Mouse (Mus musculus): ENCODE measurements around the gene Huwe1. TPM values are rescaled to one million over a fixed set of nuclear protein-coding genes. Genes with fewer than 3 reads are reported as not detected.

Gene Huwe1
- total and polyA plus RNA-seq, 3 experiments: 45.5 to 152 (median 151) TPM

DNA sequence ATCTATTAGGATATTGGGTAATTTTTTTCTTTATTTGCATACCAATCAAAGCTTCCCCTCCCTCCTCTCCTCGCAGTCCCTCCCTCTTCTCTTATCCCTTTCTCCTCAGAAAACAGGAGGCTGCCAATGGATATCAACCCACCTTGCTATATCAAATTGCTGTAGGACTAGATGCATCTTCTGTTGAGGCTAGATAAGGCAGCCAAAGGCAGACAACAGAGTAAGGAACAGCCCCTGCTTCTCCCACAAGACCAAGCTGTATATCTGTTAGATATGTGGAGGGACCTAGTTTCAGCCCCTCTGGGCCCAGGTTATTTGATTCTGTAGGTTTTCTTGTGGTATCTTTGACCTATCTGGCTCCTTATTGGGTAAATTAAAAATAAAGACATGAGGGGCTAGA is 110.1 kb downstream of the Huwe1 start:
- 86% methylated on average over 1 of the region's 1 CpGs for WGBS
- no peak for DNase-seq
- Histone ChIP-seq H3K27ac (no peak overlapping the region), H3K79me2 (replicated peaks; ENCODE audit: control insufficient read depth, insufficient read depth, low read length) (no peaks in the 10 kb centered on the region), H3K4me1 (ENCODE audit: control insufficient read depth, insufficient read depth, low read length) (no peaks in the 10 kb centered on the region), H3K36me3 (ENCODE audit: control insufficient read depth, insufficient read depth, low read length) (no peaks in the 10 kb centered on the region), H3K9ac (ENCODE audit: low read depth, low read length) (no peak overlapping the region), H3K4me3 (no peak overlapping the region), H3K27me3 (ENCODE audit: control insufficient read depth, insufficient read depth, low read length) (no peaks in the 10 kb centered on the region)
- TF ChIP-seq POLR2A (IDR thresholded peaks at IDR 0.05; ENCODE audit: insufficient read depth, low read depth, low read length) (no peak), EP300 (IDR thresholded peaks at IDR 0.05; ENCODE audit: insufficient read depth, low read depth, low read length) (no peak), CTCF (IDR thresholded peaks at IDR 0.05) (no peak)
- intact Hi-C loops (cut with DNase I): loop anchor here (5.0 kb wide), 1 partner anchor 43 kb away; no protein-coding TSS in a partner anchor

DNA sequence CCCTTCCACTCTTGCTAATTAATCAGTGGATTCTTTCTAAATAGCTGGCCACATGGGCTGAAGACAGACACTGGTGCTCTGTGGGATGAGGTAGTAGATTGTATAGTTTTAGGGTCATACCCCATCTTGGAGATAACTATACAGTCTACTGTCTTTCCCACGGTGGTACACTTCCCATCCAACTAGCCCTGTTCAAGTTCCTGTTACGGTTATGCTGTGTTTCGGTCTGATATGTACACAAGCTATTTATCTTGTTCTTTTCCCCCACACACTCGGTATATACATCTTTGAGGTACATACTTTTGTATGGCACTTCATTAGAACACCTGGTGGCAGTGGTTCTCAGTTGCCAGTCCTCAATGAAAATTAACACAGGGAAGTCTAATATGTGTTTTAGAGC is 111.7 kb downstream of the Huwe1 start:
- H3K27ac ChIP-seq: no peak overlapping the region
- no peaks in the 10 kb centered on the region for H3K36me3 ChIP-seq (ENCODE audit: control insufficient read depth, insufficient read depth, low read length)
- H3K9ac ChIP-seq (ENCODE audit: low read depth, low read length): no peak overlapping the region
- intact Hi-C loops (cut with DNase I): loop anchor here (5.0 kb wide), 1 partner anchor 45 kb away; no protein-coding TSS in a partner anchor
- no peak overlapping the region for H3K4me3 ChIP-seq
- H3K27me3 ChIP-seq (ENCODE audit: control insufficient read depth, insufficient read depth, low read length): no peaks in the 10 kb centered on the region
- H3K4me1 ChIP-seq (ENCODE audit: control insufficient read depth, insufficient read depth, low read length): no peaks in the 10 kb centered on the region
- no peak for TF ChIP-seq CTCF (IDR thresholded peaks at IDR 0.05)
- no peak for TF ChIP-seq POLR2A (IDR thresholded peaks at IDR 0.05; ENCODE audit: insufficient read depth, low read depth, low read length)
- no peak for TF ChIP-seq EP300 (IDR thresholded peaks at IDR 0.05; ENCODE audit: insufficient read depth, low read depth, low read length)
- DNase-seq: no peak
- no peaks in the 10 kb centered on the region for H3K79me2 ChIP-seq (replicated peaks; ENCODE audit: control insufficient read depth, insufficient read depth, low read length)
- WGBS: 79% methylated on average over 4 of the region's 4 CpGs

DNA sequence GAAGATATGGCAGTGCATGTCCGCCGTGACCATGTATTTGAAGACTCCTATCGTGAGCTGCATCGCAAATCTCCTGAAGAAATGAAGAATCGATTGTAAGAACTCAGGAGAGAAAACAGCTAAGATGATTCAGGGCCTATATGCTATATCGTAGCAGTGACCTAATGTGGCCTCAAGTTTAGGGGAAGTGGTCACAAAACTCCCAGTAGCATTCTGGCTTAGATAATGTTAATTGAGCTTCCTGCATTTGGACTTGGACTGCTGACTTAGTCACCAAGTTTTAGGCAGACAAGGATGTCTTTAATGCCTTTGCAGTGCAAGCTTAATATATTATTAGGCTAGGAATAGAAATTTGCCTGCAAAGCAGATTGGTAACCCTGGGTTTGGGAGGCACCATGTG is 128.8 kb downstream of the Huwe1 start:
- Histone ChIP-seq H3K4me3 (no peak overlapping the region), H3K9ac (ENCODE audit: low read depth, low read length) (no peak overlapping the region), H3K27me3 (ENCODE audit: control insufficient read depth, insufficient read depth, low read length) (no peaks in the 10 kb centered on the region), H3K27ac (no peak overlapping the region), H3K4me1 (ENCODE audit: control insufficient read depth, insufficient read depth, low read length) (no peaks in the 10 kb centered on the region), H3K79me2 (replicated peaks; ENCODE audit: control insufficient read depth, insufficient read depth, low read length) (no peaks in the 10 kb centered on the region), H3K36me3 (ENCODE audit: control insufficient read depth, insufficient read depth, low read length) (no peaks in the 10 kb centered on the region; the same call in 1 of the 2 replicates)
- intact Hi-C loops (cut with DNase I): no loop called here
- TF ChIP-seq EP300 (IDR thresholded peaks at IDR 0.05; ENCODE audit: insufficient read depth, low read depth, low read length) (no peak), POLR2A (IDR thresholded peaks at IDR 0.05; ENCODE audit: insufficient read depth, low read depth, low read length) (no peak), CTCF (IDR thresholded peaks at IDR 0.05) (no peak)
- DNase-seq: no peak
- 80% methylated on average over 6 of the region's 6 CpGs for WGBS

DNA sequence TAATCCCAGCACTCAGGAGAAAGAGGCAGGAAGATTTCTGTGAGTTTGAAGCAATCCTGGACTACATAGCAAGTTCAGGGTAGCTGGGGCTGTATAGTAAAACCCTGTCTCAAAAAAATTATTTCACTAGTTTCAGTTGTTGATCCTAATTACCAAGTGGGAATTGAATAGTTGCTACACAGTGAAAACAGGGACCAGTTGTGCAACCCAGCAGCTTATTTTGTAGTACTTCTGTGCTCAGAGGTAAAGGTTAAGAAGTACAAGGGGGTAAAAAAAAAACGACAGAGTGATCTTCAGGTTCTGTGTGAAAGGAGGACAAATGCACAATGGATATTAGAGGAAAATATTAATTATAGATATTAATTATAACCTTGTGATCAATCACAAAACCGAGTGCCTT is 138.2 kb downstream of the Huwe1 start:
- TF ChIP-seq POLR2A (IDR thresholded peaks at IDR 0.05; ENCODE audit: insufficient read depth, low read depth, low read length) (no peak), CTCF (IDR thresholded peaks at IDR 0.05) (no peak), EP300 (IDR thresholded peaks at IDR 0.05; ENCODE audit: insufficient read depth, low read depth, low read length) (no peak)
- WGBS: 60% methylated on average over 2 of the region's 2 CpGs
- no peak for DNase-seq
- H3K9ac ChIP-seq (ENCODE audit: low read depth, low read length): no peak overlapping the region
- no peaks in the 10 kb centered on the region; the same call in 1 of the 2 replicates for H3K36me3 ChIP-seq (ENCODE audit: control insufficient read depth, insufficient read depth, low read length)
- H3K27ac ChIP-seq: no peak overlapping the region
- no peaks in the 10 kb centered on the region for H3K4me1 ChIP-seq (ENCODE audit: control insufficient read depth, insufficient read depth, low read length)
- H3K27me3 ChIP-seq (ENCODE audit: control insufficient read depth, insufficient read depth, low read length): no peaks in the 10 kb centered on the region
- no peaks in the 10 kb centered on the region for H3K79me2 ChIP-seq (replicated peaks; ENCODE audit: control insufficient read depth, insufficient read depth, low read length)
- intact Hi-C loops (cut with DNase I): no loop called here
- no peak overlapping the region for H3K4me3 ChIP-seq

DNA sequence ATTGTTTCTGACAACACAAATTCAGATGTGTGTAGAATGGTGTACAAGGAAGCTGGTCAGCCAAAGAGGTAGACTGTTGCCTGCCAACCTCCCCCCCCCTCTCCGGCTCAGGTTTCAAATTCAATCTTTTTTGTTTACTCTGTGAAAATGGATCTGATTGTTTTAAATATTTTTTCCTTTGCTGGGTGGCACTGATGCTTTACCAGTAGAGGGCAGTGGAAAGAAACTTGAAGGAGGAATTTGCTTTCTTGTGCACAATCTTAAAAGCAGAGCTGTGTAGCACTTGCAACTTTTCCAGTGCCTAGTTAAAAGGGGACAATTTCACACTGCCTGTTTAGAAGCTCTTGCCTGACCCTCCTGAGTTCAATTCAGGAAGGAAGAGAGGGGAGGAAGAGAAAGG is 146.4 kb downstream of the Huwe1 start:
- H3K9ac ChIP-seq (ENCODE audit: low read depth, low read length): no peak overlapping the region
- no peak for DNase-seq
- no peak overlapping the region for H3K27ac ChIP-seq
- intact Hi-C loops (cut with DNase I): no loop called here
- no peaks in the 10 kb centered on the region for H3K79me2 ChIP-seq (replicated peaks; ENCODE audit: control insufficient read depth, insufficient read depth, low read length)
- H3K27me3 ChIP-seq (ENCODE audit: control insufficient read depth, insufficient read depth, low read length): no peaks in the 10 kb centered on the region
- 53% methylated on average over 1 of the region's 1 CpGs for WGBS
- H3K4me1 ChIP-seq (ENCODE audit: control insufficient read depth, insufficient read depth, low read length): no peaks in the 10 kb centered on the region
- TF ChIP-seq EP300 (IDR thresholded peaks at IDR 0.05; ENCODE audit: insufficient read depth, low read depth, low read length) (no peak), CTCF (IDR thresholded peaks at IDR 0.05) (peak; percentile 66)
- no peaks in the 10 kb centered on the region for H3K36me3 ChIP-seq (ENCODE audit: control insufficient read depth, insufficient read depth, low read length)
- H3K4me3 ChIP-seq: no peak overlapping the region

DNA sequence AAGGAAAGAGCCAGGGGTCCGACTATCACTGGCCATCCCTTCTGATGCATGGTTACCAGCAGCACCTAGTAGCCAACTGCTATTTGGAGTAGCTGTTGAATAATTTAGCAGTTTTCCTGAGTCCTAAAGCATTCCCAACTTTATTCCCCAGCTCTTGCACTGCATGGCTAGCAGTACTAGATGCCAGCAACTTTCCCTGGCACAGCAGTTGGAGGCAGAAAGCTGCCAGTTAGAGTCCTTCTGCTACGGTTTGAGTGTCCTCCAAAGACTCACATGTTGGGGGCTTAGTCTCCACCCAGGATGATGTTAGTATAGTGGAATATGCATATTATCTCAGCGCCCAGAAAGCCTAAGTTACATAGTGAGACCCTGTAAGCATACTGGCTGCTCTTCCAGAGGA is 147.2 kb downstream of the Huwe1 start:
- TF ChIP-seq EP300 (IDR thresholded peaks at IDR 0.05; ENCODE audit: insufficient read depth, low read depth, low read length) (no peak), POLR2A (IDR thresholded peaks at IDR 0.05; ENCODE audit: insufficient read depth, low read depth, low read length) (no peak), CTCF (IDR thresholded peaks at IDR 0.05) (no peak)
- Histone ChIP-seq H3K79me2 (replicated peaks; ENCODE audit: control insufficient read depth, insufficient read depth, low read length) (no peaks in the 10 kb centered on the region), H3K27ac (no peak overlapping the region), H3K4me1 (ENCODE audit: control insufficient read depth, insufficient read depth, low read length) (no peaks in the 10 kb centered on the region), H3K36me3 (ENCODE audit: control insufficient read depth, insufficient read depth, low read length) (no peaks in the 10 kb centered on the region), H3K9ac (ENCODE audit: low read depth, low read length) (no peak overlapping the region), H3K4me3 (no peak overlapping the region), H3K27me3 (ENCODE audit: control insufficient read depth, insufficient read depth, low read length) (no peaks in the 10 kb centered on the region)
- 66% methylated on average over 3 of the region's 3 CpGs for WGBS
- intact Hi-C loops (cut with DNase I): no loop called here
- DNase-seq: no peak

Measured in heart, adult 2 months (tissue).